Mouse (Mus musculus): ENCODE data around the gene Zfp385a. TPM values are rescaled to one million over a fixed set of nuclear protein-coding genes. Genes with fewer than 3 reads are reported as not detected.
"Not testable (repeated sequence)": the region's sequence is repeated elsewhere in the genome, so short reads cannot be mapped to it uniquely, and the experiment has no call there.

Zfp385a gene
- total and polyA plus RNA-seq, 2 experiments from 2014 or later: 5.5 to 7.9 TPM

DNA sequence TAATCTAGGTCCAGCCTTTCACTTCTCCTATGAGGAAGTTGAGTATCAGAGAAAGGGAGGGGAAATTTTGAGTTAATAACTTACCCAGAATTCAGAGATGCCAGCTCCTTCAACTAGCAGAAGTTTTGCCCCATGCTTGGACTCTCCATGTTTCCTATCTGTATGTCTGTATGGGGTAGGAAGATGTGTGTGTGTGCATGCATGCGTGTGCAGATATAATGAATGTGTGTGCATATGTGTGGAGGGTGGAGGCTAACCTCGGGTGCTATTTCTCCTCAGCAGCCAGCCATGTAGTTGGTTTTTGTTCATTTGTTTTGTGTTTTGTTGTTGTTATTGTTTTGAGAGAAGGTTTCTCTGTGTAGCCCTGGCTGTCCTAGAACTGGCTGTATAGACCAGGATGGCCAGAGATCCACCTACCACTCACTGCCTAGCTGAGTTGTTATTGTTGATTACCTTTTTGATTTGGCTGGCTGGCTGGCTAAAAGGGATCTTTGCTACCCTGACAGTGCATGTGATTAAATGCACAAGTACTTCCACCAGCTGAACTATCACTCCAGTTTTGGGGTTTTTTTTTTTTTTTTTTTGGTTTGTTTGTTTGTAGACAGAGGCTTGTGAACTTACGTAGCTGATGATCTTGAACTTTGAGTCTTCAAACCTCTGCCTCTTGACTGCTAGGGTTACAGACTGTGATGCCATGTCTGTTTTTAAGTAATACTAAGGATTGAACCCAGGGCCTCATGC lies 58.3 kb downstream of the Zfp385a start:
- H3K4me2 ChIP-seq (ENCODE audit: low read depth, low read length): no peak overlapping the region
- TF ChIP-seq EP300 (IDR thresholded peaks at IDR 0.05; ENCODE audit: low read depth) (no peak), CTCF (IDR thresholded peaks at IDR 0.05; ENCODE audit: low read depth) (no peak)
- no peak for ATAC-seq (ENCODE audit: insufficient read depth, low read depth)
- H3K4me3 ChIP-seq (ENCODE audit: low read depth, low read length): no peak overlapping the region
- H3K4me1 ChIP-seq (ENCODE audit: control insufficient read depth, insufficient read depth): peaks cover 18% of the 10 kb centered on the region
- no peak for DNase-seq (ENCODE audit: low spot score)
- no peak overlapping the region for H3K9ac ChIP-seq (replicated peaks; ENCODE audit: low read depth, low read length)
- H3K27me3 ChIP-seq (ENCODE audit: control insufficient read depth, insufficient read depth, low read length): no peaks in the 10 kb centered on the region
- peaks cover 4% of the 10 kb centered on the region; the same call in 1 of the 2 replicates for H3K36me3 ChIP-seq (replicated peaks; ENCODE audit: control insufficient read depth, insufficient read depth, low read length)
- 84% methylated on average over 3 of the region's 3 CpGs for WGBS
- no peaks in the 10 kb centered on the region for H3K9me3 ChIP-seq (replicated peaks; ENCODE audit: control insufficient read depth, low read length)
- H3K27ac ChIP-seq (ENCODE audit: low read depth): no peak overlapping the region

- Histone ChIP-seq H3K4me2 (ENCODE audit: low read depth, low read length) (no peak overlapping the region), H3K4me3 (ENCODE audit: low read depth, low read length) (no peak overlapping the region), H3K27me3 (ENCODE audit: control insufficient read depth, insufficient read depth, low read length) (no peaks in the 10 kb centered on the region), H3K9me3 (replicated peaks; ENCODE audit: control insufficient read depth, low read length) (no peaks in the 10 kb centered on the region), H3K36me3 (replicated peaks; ENCODE audit: control insufficient read depth, insufficient read depth, low read length) (peaks cover 6% of the 10 kb centered on the region; the same call in 1 of the 2 replicates), H3K4me1 (ENCODE audit: control insufficient read depth, insufficient read depth) (peaks cover 14% of the 10 kb centered on the region), H3K9ac (replicated peaks; ENCODE audit: low read depth, low read length) (no peak overlapping the region), H3K27ac (ENCODE audit: low read depth) (no peak overlapping the region)
- no peak for ATAC-seq (ENCODE audit: insufficient read depth, low read depth)
- WGBS: 52% methylated on average over 3 of the region's 3 CpGs
- no peak for DNase-seq (ENCODE audit: low spot score)
- TF ChIP-seq EP300 (IDR thresholded peaks at IDR 0.05; ENCODE audit: low read depth) (no peak), CTCF (IDR thresholded peaks at IDR 0.05; ENCODE audit: low read depth) (peak; percentile 66)
Observed at GRCm38 (mm10) chr15:103280817-103281464, 59.0 kb downstream of the Zfp385a start.

GRCm38 (mm10) chr15:103279750-103280149 lies 60.1 kb downstream of the Zfp385a start:
- H3K4me1 ChIP-seq (ENCODE audit: control insufficient read depth, insufficient read depth): peaks cover 2% of the 10 kb centered on the region; the same call in 1 of the 2 replicates
- no peaks in the 10 kb centered on the region for H3K9me3 ChIP-seq (replicated peaks; ENCODE audit: control insufficient read depth, low read length)
- H3K4me2 ChIP-seq (ENCODE audit: low read depth, low read length): no peak overlapping the region
- H3K36me3 ChIP-seq (replicated peaks; ENCODE audit: control insufficient read depth, insufficient read depth, low read length): peaks cover 6% of the 10 kb centered on the region; the same call in 1 of the 2 replicates
- no peak overlapping the region for H3K27ac ChIP-seq (ENCODE audit: low read depth)
- no peaks in the 10 kb centered on the region for H3K27me3 ChIP-seq (ENCODE audit: control insufficient read depth, insufficient read depth, low read length)
- no peak overlapping the region for H3K4me3 ChIP-seq (ENCODE audit: low read depth, low read length)
- TF ChIP-seq EP300 (IDR thresholded peaks at IDR 0.05; ENCODE audit: low read depth): no peak
- TF ChIP-seq CTCF (IDR thresholded peaks at IDR 0.05; ENCODE audit: low read depth): peak; percentile 33
- WGBS: 64% methylated on average over 3 of the region's 3 CpGs
- H3K9ac ChIP-seq (replicated peaks; ENCODE audit: low read depth, low read length): no peak overlapping the region
- no peak for ATAC-seq (ENCODE audit: insufficient read depth, low read depth)
- DNase-seq (ENCODE audit: low spot score): no peak

GRCm38 (mm10) chr15:103277949-103278348 lies 61.9 kb downstream of the Zfp385a start:
- H3K4me2 ChIP-seq (ENCODE audit: low read depth, low read length): no peak overlapping the region
- WGBS: 74% methylated on average over 7 of the region's 7 CpGs
- H3K27me3 ChIP-seq (ENCODE audit: control insufficient read depth, insufficient read depth, low read length): no peaks in the 10 kb centered on the region
- DNase-seq (ENCODE audit: low spot score) (no peak), ATAC-seq (ENCODE audit: insufficient read depth, low read depth) (no peak)
- H3K9me3 ChIP-seq (replicated peaks; ENCODE audit: control insufficient read depth, low read length): no peaks in the 10 kb centered on the region
- no peak overlapping the region for H3K4me3 ChIP-seq (ENCODE audit: low read depth, low read length)
- H3K27ac ChIP-seq (ENCODE audit: low read depth): no peak overlapping the region
- no peak overlapping the region for H3K9ac ChIP-seq (replicated peaks; ENCODE audit: low read depth, low read length)
- TF ChIP-seq EP300 (IDR thresholded peaks at IDR 0.05; ENCODE audit: low read depth) (no peak), CTCF (IDR thresholded peaks at IDR 0.05; ENCODE audit: low read depth) (no peak)
- H3K36me3 ChIP-seq (replicated peaks; ENCODE audit: control insufficient read depth, insufficient read depth, low read length): peaks cover 6% of the 10 kb centered on the region; the same call in 1 of the 2 replicates
- 0 out of 2 replicates have a peak, but pooled peaks cover 3% of the 10 kb centered on the region for H3K4me1 ChIP-seq (ENCODE audit: control insufficient read depth, insufficient read depth)

GRCm38 (mm10) chr15:103275943-103276342 lies 64.0 kb downstream of the Zfp385a start:
- not testable (repeated sequence) for DNase-seq (ENCODE audit: low spot score); H3K4me2 ChIP-seq (ENCODE audit: low read depth, low read length); H3K9ac ChIP-seq (replicated peaks; ENCODE audit: low read depth, low read length); H3K4me3 ChIP-seq (ENCODE audit: low read depth, low read length); H3K27me3 ChIP-seq (ENCODE audit: control insufficient read depth, insufficient read depth, low read length); H3K36me3 ChIP-seq (replicated peaks; ENCODE audit: control insufficient read depth, insufficient read depth, low read length); H3K9me3 ChIP-seq (replicated peaks; ENCODE audit: control insufficient read depth, low read length); ATAC-seq (ENCODE audit: insufficient read depth, low read depth); H3K27ac ChIP-seq (ENCODE audit: low read depth); H3K4me1 ChIP-seq (ENCODE audit: control insufficient read depth, insufficient read depth)
- WGBS: 98% methylated on average over 2 of the region's 3 CpGs

Measured in heart, postnatal 0 days (tissue).